Mouse (Mus musculus) testis, adult 2 months (tissue): ENCODE measurements around the gene Gm48552. TPM values are rescaled to one million over a fixed set of nuclear protein-coding genes. Genes with fewer than 3 reads are reported as not detected.

ENCODE experiments used
- H3K27ac ChIP-seq: fragments of 200-500 bp; 2 replicates; pipeline ENCODE4 v1.5.1; 2012; ENCODE audit warnings: low read depth, low read length; ENCODE audit not compliant: control insufficient read depth, insufficient read depth
- H3K27me3 ChIP-seq: fragments of 200-500 bp; 2 replicates; pipeline ENCODE4 v1.6.1; 2012; ENCODE audit warnings: mild to moderate bottlenecking, low read length, moderate library complexity; ENCODE audit not compliant: control insufficient read depth, insufficient read depth
- H3K36me3 ChIP-seq: fragments of 200-500 bp; 2 replicates; pipeline ENCODE4 v1.6.1; 2012; ENCODE audit warnings: mild to moderate bottlenecking, low read length; ENCODE audit not compliant: control insufficient read depth, insufficient read depth
- H3K4me1 ChIP-seq: fragments of 200-500 bp; 2 replicates; pipeline ENCODE4 v1.6.1; 2012; ENCODE audit warnings: low read length; ENCODE audit not compliant: control insufficient read depth, insufficient read depth
- H3K4me3 ChIP-seq: fragments of 200-500 bp; 2 replicates; pipeline ENCODE4 v1.5.1; 2012; ENCODE audit warnings: low read depth, mild to moderate bottlenecking, low read length, moderate library complexity, mixed read lengths; ENCODE audit not compliant: control insufficient read depth
- CTCF ChIP-seq: fragments of 200-500 bp; IDR thresholded peaks from 2 replicates; pipeline ENCODE4 v1.5.1; 2012; ENCODE audit warnings: low read depth, mild to moderate bottlenecking, inconsistent platforms, low read length, moderate library complexity; ENCODE audit not compliant: control insufficient read depth, insufficient read depth, insufficient replicate concordance
- POLR2A ChIP-seq: fragments of 200-500 bp; IDR thresholded peaks from 2 replicates; pipeline ENCODE4 v1.6.1; 2012; ENCODE audit warnings: low read depth, mild to moderate bottlenecking, inconsistent platforms, low read length, moderate library complexity; ENCODE audit not compliant: control insufficient read depth
- polyA plus RNA-seq: library from polyadenylated mRNA; depleted of rRNA; stranded (reverse); fragments of >200 nt; gene quantifications from 2 replicates; pipeline ENCODE4 v1.2.3, GENCODE M21; 2012

The Gm48552 gene
- polyA plus RNA-seq, 1 experiment, result not detected

GRCm38 (mm10) chr10:81420191-81420767 is 31.5 kb downstream of the Gm48552 start:
- peaks cover 31% of the 10 kb centered on the region for H3K4me1 ChIP-seq
- no peaks in the 10 kb centered on the region for H3K36me3 ChIP-seq
- H3K27me3 ChIP-seq, result no peaks in the 10 kb centered on the region
- peak overlapping the region; percentile 78 for H3K4me3 ChIP-seq
- TF ChIP-seq CTCF, result no peak
- TF ChIP-seq POLR2A, result no peak
- peak overlapping the region; percentile 48; the same call in 1 of the 2 replicates for H3K27ac ChIP-seq

GRCm38 (mm10) chr10:81421041-81421796 is 32.4 kb downstream of the Gm48552 start:
- H3K4me3 ChIP-seq, result peak overlapping the region; percentile 78
- no peaks in the 10 kb centered on the region for H3K27me3 ChIP-seq
- TF ChIP-seq CTCF, result no peak
- no peak for TF ChIP-seq POLR2A
- peaks cover 26% of the 10 kb centered on the region for H3K4me1 ChIP-seq
- no peak overlapping the region for H3K27ac ChIP-seq
- no peaks in the 10 kb centered on the region for H3K36me3 ChIP-seq

GRCm38 (mm10) chr10:81421797-81422100 is 32.9 kb downstream of the Gm48552 start:
- no peak overlapping the region for H3K27ac ChIP-seq
- TF ChIP-seq POLR2A (no peak), CTCF (no peak)
- no peaks in the 10 kb centered on the region for H3K27me3 ChIP-seq
- no peaks in the 10 kb centered on the region for H3K36me3 ChIP-seq
- H3K4me3 ChIP-seq, result no peak overlapping the region
- H3K4me1 ChIP-seq, result peaks cover 23% of the 10 kb centered on the region

GRCm38 (mm10) chr10:81422191-81422590 is 33.4 kb downstream of the Gm48552 start:
- no peaks in the 10 kb centered on the region for H3K36me3 ChIP-seq

GRCm38 (mm10) chr10:81422661-81423217 is 33.9 kb downstream of the Gm48552 start:
- H3K4me1 ChIP-seq, result peaks cover 21% of the 10 kb centered on the region
- no peaks in the 10 kb centered on the region for H3K27me3 ChIP-seq
- H3K27ac ChIP-seq, result no peak overlapping the region; the same call in 1 of the 2 replicates
- no peak overlapping the region for H3K4me3 ChIP-seq
- no peaks in the 10 kb centered on the region for H3K36me3 ChIP-seq
- TF ChIP-seq CTCF (no peak), POLR2A (no peak)

More at GRCm38 (mm10) chr10:81422191-81422590, 33.4 kb downstream of the Gm48552 start:
- H3K27me3 ChIP-seq, result no peaks in the 10 kb centered on the region
- peaks cover 23% of the 10 kb centered on the region for H3K4me1 ChIP-seq
- no peak overlapping the region; the same call in 1 of the 2 replicates for H3K27ac ChIP-seq
- no peak overlapping the region for H3K4me3 ChIP-seq
- TF ChIP-seq POLR2A, result no peak; the same call in 1 of the 2 replicates
- TF ChIP-seq CTCF, result no peak

GRCm38 (mm10) chr10:81423476-81424245 is 34.9 kb downstream of the Gm48552 start:
- H3K27ac ChIP-seq, result no peak overlapping the region
- peaks cover 21% of the 10 kb centered on the region for H3K4me1 ChIP-seq
- TF ChIP-seq POLR2A, result no peak
- TF ChIP-seq CTCF, result no peak
- H3K4me3 ChIP-seq, result no peak overlapping the region
- no peaks in the 10 kb centered on the region for H3K27me3 ChIP-seq
- no peaks in the 10 kb centered on the region for H3K36me3 ChIP-seq
